Mouse (Mus musculus) heart, postnatal 25 days (tissue): Measurements from ENCODE around the gene H2-DMb1. TPM values are rescaled to one million over a fixed set of nuclear protein-coding genes. Genes with fewer than 3 reads are reported as not detected.
A peak's percentile ranks its signal among the peaks of the same experiment; 100 is the strongest.
"Not testable (repeated sequence)": the region's sequence is repeated elsewhere in the genome, so short reads cannot be mapped to it uniquely, and the experiment has no call there.

Experiments used
- DNase-seq: peaks from one replicate; pipeline ENCODE4 v3.0.0; 2022; ENCODE audit warnings: low spot score
- intact Hi-C: fragments of 180-260 bp; cut with DNase I; formaldehyde crosslinking; loops from one replicate; pipeline ENCODE4 v1.15.1; 2025
- total RNA-seq, 2 experiments: library from RNA; stranded (reverse); gene quantifications; 2 replicates each; pipeline ENCODE4 v1.2.3; 2021

H2-DMb1 gene
- total RNA-seq, 2 experiments from 2014 or later, result 1.1 to 1.3 TPM

DNA sequence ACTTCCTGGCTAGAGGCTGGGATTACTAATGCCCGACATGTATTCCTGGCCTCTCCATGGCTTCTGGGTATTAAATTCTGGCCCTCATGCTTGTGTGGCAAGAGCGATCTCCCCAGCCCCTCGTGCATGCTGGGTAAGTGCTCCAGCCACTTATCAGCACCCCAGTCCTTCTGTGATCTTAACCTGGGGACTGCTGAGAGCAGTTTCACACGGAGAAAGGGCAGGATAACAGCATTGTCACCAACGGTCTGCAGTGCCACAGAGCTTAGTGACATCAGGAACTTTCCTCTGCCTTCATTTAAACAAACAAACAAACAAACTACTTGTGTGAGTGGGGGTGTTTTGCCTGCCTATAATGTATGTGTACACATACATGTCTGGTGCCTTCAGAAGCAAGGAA, 12.6 kb upstream of the H2-DMb1 start:
- no peak for DNase-seq
- intact Hi-C loops, result no loop called here

- no peak for DNase-seq
- intact Hi-C loops, result no loop called here
These were observed 11.4 kb upstream of the H2-DMb1 start for GRCm38 (mm10) chr17:34141448-34141847.

GRCm38 (mm10) chr17:34142456-34143010, 10.3 kb upstream of the H2-DMb1 start:
- intact Hi-C loops, result no loop called here
- no peak for DNase-seq

GRCm38 (mm10) chr17:34143033-34143432, 9.8 kb upstream of the H2-DMb1 start, which contains the start of gene H2-DMb2:
TSS of gene H2-DMb2 (plus strand) at chr17:34143307.
- peak; percentile 56 for DNase-seq
- intact Hi-C loops, result no loop called here

- DNase-seq, result no peak
- intact Hi-C loops, result no loop called here
These were observed 9.4 kb upstream of the H2-DMb1 start for GRCm38 (mm10) chr17:34143461-34143860.

DNA sequence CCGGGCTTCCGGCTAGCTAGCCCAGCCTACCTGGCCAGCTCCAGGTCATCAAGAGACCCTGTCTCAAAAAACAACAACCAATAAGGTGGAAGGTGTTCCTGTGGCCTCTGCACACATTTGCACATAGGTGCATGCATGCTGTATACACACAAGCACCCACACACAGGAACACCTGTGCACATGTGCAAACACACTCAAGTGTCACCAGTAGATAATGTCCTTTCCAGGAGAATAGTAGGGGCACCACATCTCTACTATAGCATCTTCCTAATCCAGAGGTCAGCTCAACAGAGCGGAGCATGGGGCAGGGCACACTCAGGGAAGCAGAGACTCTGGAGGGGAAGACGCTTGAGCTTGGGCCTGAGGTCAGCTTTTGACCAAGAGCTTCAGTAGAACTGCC, 8.7 kb upstream of the H2-DMb1 start:
- intact Hi-C loops, DNase-seq: not testable (repeated sequence)

- no peak for DNase-seq
- intact Hi-C loops, result no loop called here
These were observed 7.9 kb upstream of the H2-DMb1 start for GRCm38 (mm10) chr17:34144960-34145371.

DNA sequence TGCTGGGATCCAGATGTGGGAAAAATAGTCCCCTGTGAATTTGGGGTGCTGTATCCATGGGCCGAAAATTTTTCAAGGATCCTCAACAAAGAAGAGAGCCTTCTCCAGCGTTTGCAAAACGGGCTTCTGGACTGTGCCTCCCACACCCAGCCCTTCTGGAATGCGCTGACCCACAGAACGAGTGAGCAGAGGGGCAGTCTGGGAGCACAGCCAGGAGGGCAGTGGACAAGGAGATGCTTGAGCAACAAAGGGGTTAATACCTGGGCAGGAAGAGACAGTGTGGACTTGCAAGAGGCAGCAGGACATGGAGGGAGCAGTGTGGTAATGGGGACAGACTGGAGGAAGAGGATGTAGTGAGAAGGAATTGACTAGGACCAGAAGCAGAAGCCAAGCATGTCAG, 2.7 kb downstream of the H2-DMb1 start:
- no peak for DNase-seq
- intact Hi-C loops, result no loop called here

- no peak for DNase-seq
- intact Hi-C loops, result no loop called here
These were observed 11.5 kb downstream of the H2-DMb1 start for GRCm38 (mm10) chr17:34164202-34164895.

GRCm38 (mm10) chr17:34165033-34165730, 12.3 kb downstream of the H2-DMb1 start:
- intact Hi-C loops, result loop anchor here (1.0 kb wide), 1 partner anchor 30 kb away; no protein-coding TSS in a partner anchor
- DNase-seq, result no peak

- intact Hi-C loops, result loop anchor here (2.0 kb wide), 2 partner anchors 68 to 92 kb away; no protein-coding TSS in a partner anchor
- no peak for DNase-seq
These were observed 16.4 kb downstream of the H2-DMb1 start for GRCm38 (mm10) chr17:34169279-34169678.

DNA sequence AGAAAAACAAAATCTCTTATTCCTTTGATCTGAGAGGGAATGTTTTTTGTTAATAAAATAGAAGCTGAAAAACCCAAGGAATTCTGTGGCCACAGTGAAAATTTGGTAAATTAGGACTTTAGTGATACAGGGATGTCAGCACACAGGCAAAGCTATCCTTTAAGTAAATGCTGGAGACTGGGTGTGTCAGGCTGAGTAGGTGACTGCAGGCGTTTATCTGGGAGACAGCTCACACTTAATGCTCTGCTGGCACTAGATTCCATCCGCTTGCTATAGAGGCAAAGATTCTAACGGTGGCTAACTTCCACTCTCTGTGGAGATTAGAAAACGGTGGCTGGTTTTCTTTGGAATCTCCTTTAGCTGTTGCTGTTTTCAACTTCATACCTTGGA, 17.6 kb downstream of the H2-DMb1 start:
- intact Hi-C loops, result loop anchor here (1.0 to 5.0 kb wide), 4 partner anchors 34 to 182 kb away; partner anchors contain the start of gene Btnl2

DNA sequence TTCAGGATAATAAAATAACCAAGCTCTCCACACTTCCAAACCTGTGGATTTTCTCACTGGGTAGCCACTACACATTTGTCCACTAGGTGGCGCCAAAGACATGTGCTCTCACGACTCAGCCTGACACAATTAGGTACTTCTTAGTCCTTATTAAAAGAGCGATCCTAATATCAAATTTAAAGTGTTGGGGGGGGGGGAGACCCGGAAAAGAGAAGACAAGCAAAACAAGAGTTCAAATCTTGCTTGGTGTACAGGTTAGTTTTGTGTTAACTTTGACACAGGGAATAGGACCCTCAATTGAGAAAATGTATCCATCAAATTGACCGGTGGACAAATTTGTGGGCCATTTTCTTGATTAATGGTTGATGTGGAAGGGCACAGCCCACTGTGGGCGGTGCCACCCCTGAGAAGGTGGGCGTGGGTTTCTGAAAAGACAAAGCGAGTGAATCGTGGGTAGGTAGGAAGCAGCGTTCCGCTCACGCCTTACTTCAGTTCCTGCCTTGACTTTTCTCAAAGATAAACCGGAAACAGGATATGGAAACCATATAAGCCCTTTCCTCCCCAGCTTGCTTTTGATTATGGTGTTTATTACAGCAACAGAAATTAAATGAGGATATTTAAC, 18.1 kb downstream of the H2-DMb1 start:
- DNase-seq, result no peak

More for the DNA sequence above, 17.6 kb downstream of the H2-DMb1 start:
- DNase-seq, result no peak

GRCm38 (mm10) chr17:34172528-34172927, 19.7 kb downstream of the H2-DMb1 start:
- no peak for DNase-seq
- intact Hi-C loops, result loop anchor here (5.0 kb wide), 1 partner anchor 180 kb away; the partner anchor contains the start of gene Btnl2

More for the DNA sequence above, 18.1 kb downstream of the H2-DMb1 start:
- intact Hi-C loops, result loop anchor here (1.0 to 5.0 kb wide), 4 partner anchors 33 to 181 kb away; partner anchors contain the start of gene Btnl2

- intact Hi-C loops, result loop anchor here (5.0 kb wide), 1 partner anchor 178 kb away; the partner anchor contains the start of gene Btnl2
These were observed 21.2 kb downstream of the H2-DMb1 start for GRCm38 (mm10) chr17:34174075-34174474.

DNA sequence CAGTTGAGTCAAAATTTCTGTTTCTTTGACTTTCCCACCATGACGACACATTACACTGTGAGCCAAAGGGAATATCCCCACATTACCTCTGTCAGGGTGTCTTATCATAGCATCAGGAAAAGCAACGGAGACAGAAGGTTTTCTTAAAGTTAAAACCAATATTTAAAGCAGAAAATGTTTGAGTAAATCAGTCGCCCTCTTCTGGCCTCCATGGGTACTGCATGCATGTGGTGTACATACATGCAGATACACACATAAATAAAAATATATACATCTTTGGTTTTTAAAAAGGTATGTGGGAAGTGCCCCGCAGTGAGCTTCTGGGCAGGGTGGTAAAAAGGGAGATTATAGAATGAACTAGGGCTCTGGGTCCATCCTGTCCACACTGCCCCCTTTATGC, 24.3 kb downstream of the H2-DMb1 start:
- no peak for DNase-seq
- intact Hi-C loops, result no loop called here

More at GRCm38 (mm10) chr17:34174075-34174474, 21.2 kb downstream of the H2-DMb1 start:
- no peak for DNase-seq

DNA sequence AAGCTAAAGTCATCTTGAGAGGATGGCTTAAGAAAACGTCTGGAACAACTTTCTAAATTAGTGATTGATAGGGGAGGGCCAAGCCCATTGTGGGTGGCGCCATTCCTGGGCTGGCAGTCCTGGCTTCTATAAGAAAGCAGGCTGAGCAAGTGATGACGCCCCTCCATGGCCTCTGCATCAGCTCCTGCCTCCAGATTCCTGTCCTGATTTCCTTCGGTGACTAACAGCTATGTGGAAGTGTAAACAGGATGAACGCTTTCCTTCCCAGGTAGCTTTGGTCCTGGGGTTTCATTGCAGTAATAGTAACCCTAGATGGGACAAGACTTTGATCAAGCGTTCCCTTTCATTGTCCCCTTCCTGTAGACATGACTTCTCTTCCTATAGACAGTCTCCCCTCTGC, 26.1 kb downstream of the H2-DMb1 start:
- no peak for DNase-seq
- intact Hi-C loops, result no loop called here

DNA sequence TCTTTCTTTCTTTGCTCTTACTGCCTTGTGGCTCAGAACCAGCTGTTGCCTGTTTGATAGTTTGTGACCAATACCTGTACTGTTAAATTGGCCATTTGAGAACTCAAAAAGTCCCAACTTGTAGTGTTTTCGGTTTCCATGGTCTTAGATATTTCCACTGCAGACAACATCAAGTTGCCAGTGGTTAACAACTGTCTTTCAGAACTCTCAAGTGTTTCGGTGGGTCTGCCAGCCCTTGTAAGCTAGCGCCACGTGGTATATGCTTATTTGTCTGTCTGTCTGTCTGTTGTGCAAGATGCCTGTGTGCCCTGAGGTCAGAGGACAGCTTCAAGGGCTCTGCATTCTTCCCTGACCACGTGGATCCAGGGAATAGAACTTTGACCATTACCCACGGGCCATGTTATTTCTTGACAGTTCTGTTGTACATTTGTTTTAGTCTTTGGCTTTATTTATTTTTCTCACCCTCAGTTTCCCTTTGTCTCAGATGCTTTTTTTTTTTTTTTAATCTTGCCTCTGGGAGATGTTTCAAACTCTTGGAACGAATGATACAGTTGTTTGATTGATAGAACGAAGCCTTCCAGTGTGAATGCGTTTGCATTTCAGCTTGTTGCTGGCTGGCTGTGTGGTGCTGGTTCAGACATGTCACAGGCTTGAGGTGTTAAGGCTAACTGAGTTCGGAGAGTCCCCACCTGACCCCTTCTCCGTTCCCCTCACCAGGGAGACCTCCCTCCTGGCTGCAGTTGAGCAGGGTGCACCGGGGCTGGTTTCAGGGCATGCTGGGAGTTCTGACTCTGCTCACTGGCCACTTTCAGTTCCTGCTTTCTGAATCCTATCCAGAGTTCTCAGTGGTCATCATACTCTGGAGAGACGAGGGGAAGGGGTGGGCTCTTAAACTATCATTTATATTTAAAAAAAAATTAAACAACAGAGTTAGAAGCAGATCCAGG, 27.3 kb downstream of the H2-DMb1 start:
- DNase-seq, result no peak
- intact Hi-C loops, result no loop called here
